16 mouse cellular contexts compared by ENCODE assay signal in the genomic region with DNA sequence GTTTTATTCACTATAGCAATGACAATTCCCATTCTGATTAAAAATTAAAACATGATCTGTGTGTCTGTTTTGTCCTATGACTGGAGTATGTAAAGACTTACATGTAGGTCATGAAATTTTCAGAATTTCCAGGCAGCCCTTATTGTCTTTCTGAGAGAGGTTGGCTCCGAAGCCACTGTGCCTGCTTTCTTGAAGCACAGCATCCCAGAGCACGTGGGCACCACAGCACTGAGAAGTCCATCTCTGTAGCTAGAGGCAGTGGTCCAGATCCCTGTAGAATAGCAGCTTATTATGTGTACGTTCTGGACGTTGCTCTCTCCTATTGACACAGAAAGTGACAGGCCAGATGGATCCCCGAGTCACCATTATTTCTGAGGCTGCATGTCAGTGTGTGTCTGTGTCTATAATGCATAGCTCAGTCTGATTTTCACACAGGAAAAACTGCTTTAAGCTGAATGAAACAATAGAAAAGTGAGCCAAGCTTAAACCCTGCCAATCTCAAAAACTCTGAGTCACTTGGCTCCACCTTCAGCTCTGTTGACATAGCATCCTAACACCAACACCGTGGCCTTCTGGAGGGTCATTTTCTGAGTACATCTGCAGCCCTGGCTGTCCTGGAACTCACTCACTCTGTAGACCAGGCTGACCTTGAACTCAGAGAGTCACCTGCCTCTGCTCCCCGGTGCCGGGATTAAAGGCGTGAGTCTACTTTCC. TPM values are rescaled to one million over a fixed set of nuclear protein-coding genes. Genes with fewer than 3 reads are reported as not detected.
A peak's percentile ranks its signal among the peaks of the same experiment; 100 is the strongest.
DNase-seq lines count a peak whose midpoint lies in the region; ATAC-seq and TF ChIP-seq lines count a peak whose summit lies in the region.
"Had no signal": no experiment of that assay in that cellular context is flagged by ENCODE, and none has a peak within 500 bp of the region (broad histone marks: within the 10 kb centered on the region; RNA-seq: fewer than 3 reads in every experiment).

No protein-coding gene starts in this region.

- no peak overlapping the region for H3K4me3 ChIP-seq in liver, adult 2 months (ENCODE audit: insufficient read depth, low read depth, low read length)
- H3K4me3 ChIP-seq in liver, postnatal 0 days (ENCODE audit: low read depth, low read length) = no peak overlapping the region
- H3K4me3 ChIP-seq in liver, embryonic 11.5 days (ENCODE audit: low read depth, low read length) = no peak overlapping the region
- H3K4me3 ChIP-seq: neural tube, embryonic 12.5 days had no signal

- TF ChIP-seq CTCF in liver, adult 2 months (IDR thresholded peaks at IDR 0.05; ENCODE audit: low read depth, low read length) = no peak
- no peak for TF ChIP-seq CTCF in liver, postnatal 0 days (IDR thresholded peaks at IDR 0.05; ENCODE audit: low read depth)

- ATAC-seq in liver, postnatal 0 days = no peak
- ATAC-seq in liver, embryonic 11.5 days (replicated peaks; ENCODE audit: low FRiP score) = no peak
- ATAC-seq: intestine, embryonic 16.5 days had no signal

- WGBS in liver, adult 2 months = 52% methylated on average over 9 of the region's 9 CpGs
- WGBS in liver, postnatal 0 days (ENCODE audit: insufficient replicate concordance) = 78% methylated on average over 9 of the region's 9 CpGs
- WGBS in liver, embryonic 11.5 days = 83% methylated on average over 9 of the region's 9 CpGs

- peaks cover 22% of the 10 kb centered on the region; the same call in 1 of the 2 replicates for H3K36me3 ChIP-seq in liver, adult 2 months (ENCODE audit: control insufficient read depth, insufficient read depth, low read length)
- H3K36me3 ChIP-seq in liver, postnatal 0 days (replicated peaks; ENCODE audit: insufficient read depth, low read length) = peaks cover 35% of the 10 kb centered on the region
- H3K36me3 ChIP-seq in liver, embryonic 11.5 days (ENCODE audit: control insufficient read depth, insufficient read depth, low read length) = peaks cover 6% of the 10 kb centered on the region

- no peaks in the 10 kb centered on the region for H3K4me1 ChIP-seq in liver, adult 2 months (ENCODE audit: control insufficient read depth, insufficient read depth, low read length)
- no peaks in the 10 kb centered on the region for H3K4me1 ChIP-seq in liver, postnatal 0 days (ENCODE audit: insufficient read depth)
- no peaks in the 10 kb centered on the region for H3K4me1 ChIP-seq in liver, embryonic 11.5 days (replicated peaks; ENCODE audit: control insufficient read depth, insufficient read depth, low read length)
- H3K4me1 ChIP-seq: neural tube, embryonic 12.5 days had no signal

- no peaks in the 10 kb centered on the region for H3K9me3 ChIP-seq in liver, postnatal 0 days (ENCODE audit: low read length)
- no peaks in the 10 kb centered on the region for H3K9me3 ChIP-seq in liver, embryonic 11.5 days (ENCODE audit: control insufficient read depth, low read length)
- H3K9me3 ChIP-seq: G1E; neural tube, embryonic 12.5 days had no signal

- no peak for TF ChIP-seq EP300 in liver, postnatal 0 days (IDR thresholded peaks at IDR 0.05; ENCODE audit: low read depth)

- TF ChIP-seq POLR2A in liver, adult 2 months (IDR thresholded peaks at IDR 0.05; ENCODE audit: extremely low read depth, insufficient read depth, low read length) = no peak

- H3K27ac ChIP-seq in liver, adult 2 months (replicated peaks; ENCODE audit: insufficient read depth, low read depth, low read length) = no peak overlapping the region
- no peak overlapping the region for H3K27ac ChIP-seq in liver, postnatal 0 days (ENCODE audit: low read depth)
- no peak overlapping the region for H3K27ac ChIP-seq in liver, embryonic 11.5 days (ENCODE audit: low read depth, low read length)
- H3K27ac ChIP-seq: neural tube, embryonic 12.5 days had no signal

- H3K9ac ChIP-seq in liver, adult 2 months (ENCODE audit: low read depth, low read length) = no peak overlapping the region
- H3K9ac ChIP-seq in liver, postnatal 0 days (replicated peaks) = no peak overlapping the region
- H3K9ac ChIP-seq in liver, embryonic 11.5 days (ENCODE audit: low read depth, low read length) = no peak overlapping the region
- H3K9ac ChIP-seq: neural tube, embryonic 12.5 days had no signal

- no peaks in the 10 kb centered on the region for H3K79me2 ChIP-seq in liver, adult 2 months (ENCODE audit: control insufficient read depth, insufficient read depth, low read length)

- no peak overlapping the region for H3K4me2 ChIP-seq in liver, postnatal 0 days (ENCODE audit: low read depth, low read length)
- H3K4me2 ChIP-seq in liver, embryonic 11.5 days = no peak overlapping the region
- H3K4me2 ChIP-seq: neural tube, embryonic 12.5 days had no signal

- H3K27me3 ChIP-seq in liver, adult 2 months (ENCODE audit: control insufficient read depth, insufficient read depth, low read length) = no peaks in the 10 kb centered on the region
- no peaks in the 10 kb centered on the region for H3K27me3 ChIP-seq in liver, postnatal 0 days (ENCODE audit: insufficient read depth, low read length)
- no peaks in the 10 kb centered on the region for H3K27me3 ChIP-seq in liver, embryonic 11.5 days (replicated peaks; ENCODE audit: control insufficient read depth, insufficient read depth, low read length)
- H3K27me3 ChIP-seq: neural tube, embryonic 12.5 days had no signal

- peak; percentile 36 to 88 for DNase-seq in adrenal gland, adult (ENCODE audit: inconsistent age in 2 of 2, low spot score in 1 of 2)
- no peak for DNase-seq in adrenal gland, postnatal 4 days (ENCODE audit: low spot score in 2 of 2)
- DNase-seq in liver, adult 2 months (ENCODE audit: extremely low read depth, low read depth, low spot score) = peak; percentile 61
- DNase-seq in liver, postnatal 0 days = no peak
- peak; percentile 67 for DNase-seq in adipocyte (ENCODE audit: low spot score)
- DNase-seq in fibroblast of lung, adult 2 months (ENCODE audit: low read depth) = peak; percentile 53
- DNase-seq in embryo, embryonic 10 days (ENCODE audit: low spot score) = no peak
- DNase-seq in liver, embryonic 11.5 days (ENCODE audit: low spot score) = no peak
- DNase-seq: cerebellum, adult 11-12 months; gastrocnemius, postnatal 36 days; heart, postnatal 4 days; kidney, postnatal 10 days; right cerebral cortex, adult 18-20 months had no signal

RNA-seq across cellular contexts. Expression of a gene that starts 37.3 kb away (rescaled TPM):
- total RNA-seq in adrenal gland, postnatal 4 days (2021) = 100 to 1,000 TPM; 463 to 511 TPM
- total RNA-seq in liver, adult 2 months (2014; rRNA removed) = 81.9 and 156 TPM in 2 replicates
- 172 and 199 TPM in 2 replicates for polyA plus RNA-seq in liver, adult 2 months (2012; rRNA removed)
- 245 and 376 TPM in 2 replicates for polyA plus RNA-seq in liver, postnatal 0 days (2015; fragmentation: Nextera tagmentation; extraction: Ambion mirVana)
- polyA plus RNA-seq in liver, embryonic 11.5 days (2014; fragmentation: Nextera tagmentation; extraction: Ambion mirVana) = 227 and 228 TPM in 2 replicates
- polyA plus RNA-seq: G1E had no signal

Comparison
In these comparisons a context has a peak if more than half of its experiments do, and no peak if none do; other contexts are left out.
1. DNase-seq: peak in adrenal gland, adult (2 of 2), liver, adult 2 months (single experiment), adipocyte (single experiment) and fibroblast of lung, adult 2 months (single experiment); none in adrenal gland, postnatal 4 days (0 of 2), liver, postnatal 0 days (single experiment), embryo, embryonic 10 days (single experiment) and liver, embryonic 11.5 days (single experiment).